Mouse (Mus musculus) embryonic facial prominence, embryonic 14.5 days (tissue): ENCODE data around the gene Ssh3. TPM values are rescaled to one million over a fixed set of nuclear protein-coding genes. Genes with fewer than 3 reads are reported as not detected.

ENCODE experiments used
- ATAC-seq: fragments of 200-750 bp; cut with Nextera tagmentation; 2 replicates; pipeline ENCODE4 v1.8.0; 2017; ENCODE audit warnings: low read depth, moderate number of reproducible peaks, moderate TSS enrichment
- DNase-seq: peaks from one replicate; pipeline ENCODE4 v3.0.0-alpha.2; 2015; ENCODE audit warnings: low spot score
- H3K27ac ChIP-seq: fragments of 300-500 bp; sonication (generic); replicated peaks from 2 replicates; pipeline ENCODE4 v1.5.1; 2014; ENCODE audit warnings: low read depth, mild to moderate bottlenecking, low read length, moderate library complexity
- H3K27me3 ChIP-seq: fragments of 300-500 bp; sonication (generic); replicated peaks from 2 replicates; pipeline ENCODE4 v1.6.1; 2014; ENCODE audit warnings: low read length; ENCODE audit not compliant: control insufficient read depth, insufficient read depth
- H3K36me3 ChIP-seq: fragments of 300-500 bp; sonication (generic); 2 replicates; pipeline ENCODE4 v1.6.1; 2014; ENCODE audit warnings: low read length, mixed read lengths; ENCODE audit not compliant: control insufficient read depth, insufficient read depth
- H3K4me1 ChIP-seq: fragments of 300-500 bp; sonication (generic); 2 replicates; pipeline ENCODE4 v1.6.1; 2014; ENCODE audit warnings: antibody characterized with exemption, low read length; ENCODE audit not compliant: control insufficient read depth, insufficient read depth
- H3K4me2 ChIP-seq: fragments of 300-500 bp; sonication (generic); 2 replicates; pipeline ENCODE4 v1.6.1; 2014; ENCODE audit warnings: low read depth, mild to moderate bottlenecking, low read length, moderate library complexity, mixed read lengths
- H3K4me3 ChIP-seq: fragments of 300-500 bp; sonication (generic); 2 replicates; pipeline ENCODE4 v1.5.1; 2014; ENCODE audit warnings: low read depth, mild to moderate bottlenecking, low read length
- H3K9ac ChIP-seq: fragments of 300-500 bp; sonication (generic); 2 replicates; pipeline ENCODE4 v1.6.1; 2014; ENCODE audit warnings: low read depth, mild to moderate bottlenecking, low read length, moderate library complexity, mixed read lengths
- H3K9me3 ChIP-seq: fragments of 300-500 bp; sonication (generic); 2 replicates; pipeline ENCODE4 v1.6.1; 2016; ENCODE audit warnings: low read length; ENCODE audit not compliant: control insufficient read depth
- WGBS: fragments of 180-500 bp; shearing (Covaris S2); extraction: QIAGEN DNeasy Blood & Tissue Kit; methylation state at CpG from one replicate; pipeline ENCODE4 v1.1.7; 2014; 5-methylcytosine and 5-hydroxymethylcytosine counted together
- polyA plus RNA-seq: library from polyadenylated mRNA; unstranded; fragments of >200 nt; fragmentation: Nextera tagmentation; extraction: Ambion mirVana; gene quantifications from 2 replicates; pipeline ENCODE4 v1.2.1, GENCODE M21; 2014

Gene Ssh3
- polyA plus RNA-seq, 1 experiment from 2014 or later, result 16.6 TPM

DNA sequence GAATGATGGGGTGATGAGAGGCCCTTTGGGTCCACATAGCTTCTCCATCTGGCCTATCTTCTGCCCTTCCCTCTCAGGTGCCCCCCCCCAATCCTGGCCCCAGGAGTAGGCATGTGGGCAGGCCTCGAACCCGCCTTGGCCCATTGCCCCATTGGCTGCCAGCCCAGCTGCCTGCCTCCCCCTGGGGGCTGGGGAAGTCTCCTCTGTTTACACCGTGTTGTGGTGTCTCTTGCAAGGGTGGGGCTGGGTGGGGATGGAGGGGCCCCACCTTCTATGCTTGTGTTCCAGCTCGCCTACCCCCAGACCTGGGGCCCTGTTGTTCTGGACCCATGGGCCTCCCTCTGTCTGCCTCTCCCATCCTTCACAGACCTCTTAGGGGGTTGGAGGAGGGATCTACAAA lies 48.6 kb downstream of the Ssh3 start:
- no peaks in the 10 kb centered on the region for H3K9me3 ChIP-seq
- 47% methylated on average over 4 of the region's 4 CpGs for WGBS
- H3K4me2 ChIP-seq, result peak overlapping the region; percentile 28
- peak overlapping the region; percentile 35; the same call in 1 of the 2 replicates for H3K9ac ChIP-seq
- H3K27me3 ChIP-seq, result no peaks in the 10 kb centered on the region
- DNase-seq, result no peak
- peak; percentile 47; the same call in 1 of the 2 replicates for ATAC-seq
- H3K4me1 ChIP-seq, result peaks cover 46% of the 10 kb centered on the region
- peak overlapping the region; percentile 57 for H3K27ac ChIP-seq
- H3K4me3 ChIP-seq, result no peak overlapping the region
- H3K36me3 ChIP-seq, result peaks cover 12% of the 10 kb centered on the region

GRCm38 (mm10) chr19:4219943-4220342 lies 49.0 kb downstream of the Ssh3 start:
- H3K4me3 ChIP-seq, result no peak overlapping the region
- H3K27ac ChIP-seq, result peak overlapping the region; percentile 57; the same call in 1 of the 2 replicates
- no peak for DNase-seq
- H3K36me3 ChIP-seq, result peaks cover 12% of the 10 kb centered on the region
- no peak for ATAC-seq
- peaks cover 46% of the 10 kb centered on the region for H3K4me1 ChIP-seq
- H3K4me2 ChIP-seq, result 0 out of 2 replicates have a peak overlapping the region, but pooled peaks have one; percentile 28
- WGBS, result 73% methylated on average over 6 of the region's 6 CpGs
- H3K9me3 ChIP-seq, result no peaks in the 10 kb centered on the region
- no peaks in the 10 kb centered on the region for H3K27me3 ChIP-seq
- H3K9ac ChIP-seq, result 0 out of 2 replicates have a peak overlapping the region, but pooled peaks have one; percentile 35

DNA sequence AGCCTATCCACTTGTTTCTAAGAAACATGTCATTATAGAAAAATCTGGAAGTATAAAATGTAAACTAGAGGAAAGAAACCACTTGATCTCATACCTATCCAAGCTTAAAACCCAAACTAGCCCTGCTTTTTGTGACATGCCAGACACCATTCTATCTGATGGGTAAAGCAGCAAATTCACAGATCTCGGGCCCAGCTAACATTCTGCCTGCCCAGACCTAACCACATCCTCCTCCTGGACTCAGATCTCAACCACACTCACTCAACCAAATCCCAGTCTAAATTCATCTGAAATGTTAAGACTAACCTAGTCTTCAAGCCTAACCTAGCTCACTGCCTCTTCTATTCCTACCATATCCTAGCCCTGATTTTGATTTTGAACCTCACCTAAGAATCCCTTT lies 50.2 kb downstream of the Ssh3 start:
- WGBS, result 61% methylated on average over 1 of the region's 1 CpGs
- H3K27ac ChIP-seq, result 0 out of 2 replicates have a peak overlapping the region, but pooled peaks have one; percentile 35
- no peaks in the 10 kb centered on the region for H3K9me3 ChIP-seq
- peaks cover 12% of the 10 kb centered on the region for H3K36me3 ChIP-seq
- no peak overlapping the region for H3K4me3 ChIP-seq
- H3K27me3 ChIP-seq, result no peaks in the 10 kb centered on the region
- no peak for DNase-seq
- H3K4me1 ChIP-seq, result peaks cover 49% of the 10 kb centered on the region
- H3K4me2 ChIP-seq, result no peak overlapping the region
- no peak for ATAC-seq
- H3K9ac ChIP-seq, result no peak overlapping the region

DNA sequence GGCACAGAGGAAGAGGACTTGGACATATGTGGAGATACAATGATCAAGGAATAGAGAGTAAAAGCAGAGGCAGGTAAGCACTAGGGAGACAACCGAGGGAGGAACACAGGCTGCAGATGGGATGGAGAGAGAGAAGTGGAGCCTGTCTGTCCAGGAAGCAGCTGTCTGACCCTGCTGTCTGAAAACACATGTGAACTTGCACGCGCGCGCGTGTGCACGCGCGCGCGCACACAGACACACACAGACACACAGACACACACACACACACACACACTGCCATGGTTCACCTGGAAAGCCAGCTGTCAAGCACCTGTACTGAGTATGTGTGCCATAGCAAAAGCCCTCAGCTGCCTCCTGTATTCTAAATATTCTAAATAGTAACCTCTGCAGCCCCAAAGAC lies 50.7 kb downstream of the Ssh3 start:
- WGBS, result 79% methylated on average over 11 of the region's 11 CpGs
- ATAC-seq (no peak), DNase-seq (no peak)
- Histone ChIP-seq H3K4me1 (peaks cover 54% of the 10 kb centered on the region), H3K9me3 (no peaks in the 10 kb centered on the region), H3K27me3 (no peaks in the 10 kb centered on the region), H3K4me3 (no peak overlapping the region), H3K4me2 (0 out of 2 replicates have a peak overlapping the region, but pooled peaks have one; percentile 84), H3K27ac (peak overlapping the region; percentile 42; the same call in 1 of the 2 replicates), H3K36me3 (peaks cover 12% of the 10 kb centered on the region), H3K9ac (no peak overlapping the region)

DNA sequence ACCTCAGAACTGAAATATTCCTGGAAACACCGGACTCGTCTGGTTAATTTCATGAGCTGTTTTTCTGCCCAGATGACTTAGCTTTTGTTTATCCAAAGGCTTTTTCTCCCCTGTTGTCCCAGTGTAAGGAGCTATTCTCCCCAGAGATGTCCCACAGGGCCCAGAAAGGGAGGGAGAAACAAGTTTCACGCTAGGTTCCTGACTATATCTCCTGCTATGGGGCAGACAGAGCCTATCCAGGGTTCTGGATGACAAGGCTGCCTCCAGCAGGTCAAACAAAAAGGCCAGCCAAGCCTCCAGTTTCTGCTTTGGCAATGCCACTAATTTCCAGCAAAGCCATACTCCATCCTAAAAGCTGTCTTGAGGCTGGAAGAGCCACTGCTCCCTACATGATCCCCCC lies 51.1 kb downstream of the Ssh3 start:
- Histone ChIP-seq H3K4me1 (peaks cover 59% of the 10 kb centered on the region), H3K9ac (no peak overlapping the region), H3K4me3 (no peak overlapping the region), H3K36me3 (peaks cover 12% of the 10 kb centered on the region), H3K9me3 (no peaks in the 10 kb centered on the region), H3K27ac (peak overlapping the region; percentile 69; the same call in 1 of the 2 replicates), H3K4me2 (peak overlapping the region; percentile 84; the same call in 1 of the 2 replicates), H3K27me3 (no peaks in the 10 kb centered on the region)
- no peak for ATAC-seq
- 32% methylated on average over 3 of the region's 3 CpGs for WGBS
- DNase-seq, result no peak

DNA sequence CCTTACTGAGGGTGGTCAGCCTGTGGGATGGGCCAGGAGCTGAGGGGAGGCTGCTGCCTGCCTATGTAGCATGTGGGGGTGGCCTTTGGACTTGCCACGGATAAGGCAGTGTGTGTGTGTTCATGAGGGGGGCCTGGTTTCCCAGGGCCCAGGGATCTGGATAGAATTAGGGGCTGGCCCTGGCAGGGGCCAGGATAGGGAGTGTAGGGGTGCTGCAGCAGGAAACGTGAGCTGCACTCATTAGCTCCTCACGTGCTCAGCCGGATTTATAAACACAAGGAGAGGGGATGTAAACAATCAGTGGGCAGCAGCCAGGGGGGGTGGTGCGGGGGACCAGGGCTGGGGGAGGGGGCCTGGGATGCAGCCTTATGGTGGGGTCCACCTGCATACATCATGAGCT lies 51.8 kb downstream of the Ssh3 start:
- Histone ChIP-seq H3K27ac (peak overlapping the region; percentile 69), H3K36me3 (peaks cover 8% of the 10 kb centered on the region), H3K27me3 (no peaks in the 10 kb centered on the region), H3K9me3 (no peaks in the 10 kb centered on the region), H3K4me1 (peaks cover 65% of the 10 kb centered on the region), H3K4me3 (peak overlapping the region; percentile 86; the same call in 1 of the 2 replicates), H3K9ac (peak overlapping the region; percentile 9; the same call in 1 of the 2 replicates), H3K4me2 (peak overlapping the region; percentile 84)
- DNase-seq (peak; percentile 66), ATAC-seq (no peak)
- WGBS, result 12% methylated on average over 5 of the region's 5 CpGs

DNA sequence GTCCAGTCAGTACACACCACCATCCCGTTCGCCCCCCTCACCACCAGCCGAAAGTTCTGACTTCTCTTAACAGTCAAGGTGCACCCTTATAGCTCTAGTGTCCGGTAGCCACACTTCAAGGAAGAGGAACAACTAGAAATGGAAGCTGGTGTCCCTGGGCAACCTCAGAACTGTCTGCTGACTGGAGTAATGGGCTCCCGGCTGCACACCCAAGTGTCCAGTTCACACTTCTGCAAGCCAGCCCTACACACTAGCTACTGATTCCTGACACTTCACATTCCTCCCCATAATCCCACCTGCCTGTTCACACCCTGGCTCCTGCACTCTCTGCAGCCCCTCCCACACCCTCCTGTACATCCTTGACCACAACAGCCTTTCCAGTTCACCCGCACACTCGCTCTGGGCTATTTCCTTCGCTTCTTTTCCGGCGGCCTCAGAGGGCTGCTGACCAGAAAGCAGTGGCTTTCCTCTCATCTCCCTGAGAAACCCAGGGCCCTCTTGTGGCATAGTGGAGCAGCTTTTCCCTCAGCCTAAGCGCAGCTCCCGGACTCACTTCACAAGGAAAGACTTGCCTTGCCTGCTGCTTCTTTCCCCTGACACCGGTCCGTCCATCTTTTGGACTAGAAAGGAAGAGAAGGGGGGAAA lies 52.8 kb downstream of the Ssh3 start:
- WGBS, result 22% methylated on average over 14 of the region's 14 CpGs
- Histone ChIP-seq H3K27me3 (no peaks in the 10 kb centered on the region), H3K36me3 (peaks cover under 1% of the 10 kb centered on the region; the same call in 1 of the 2 replicates), H3K4me2 (peak overlapping the region; percentile 84), H3K27ac (peak overlapping the region; percentile 56), H3K9ac (peak overlapping the region; percentile 48), H3K4me1 (peaks cover 63% of the 10 kb centered on the region), H3K4me3 (peak overlapping the region; percentile 86), H3K9me3 (no peaks in the 10 kb centered on the region)
- ATAC-seq (no peak), DNase-seq (peak; percentile 50)

- WGBS, result 3% methylated on average over 13 of the region's 21 CpGs
- peak overlapping the region; percentile 86 for H3K4me3 ChIP-seq
- no peaks in the 10 kb centered on the region for H3K27me3 ChIP-seq
- peak overlapping the region; percentile 84 for H3K4me2 ChIP-seq
- no peak for ATAC-seq
- H3K36me3 ChIP-seq, result no peaks in the 10 kb centered on the region
- no peak for DNase-seq
- H3K9ac ChIP-seq, result peak overlapping the region; percentile 92
- H3K4me1 ChIP-seq, result peaks cover 56% of the 10 kb centered on the region
- H3K27ac ChIP-seq, result peak overlapping the region; percentile 95
- H3K9me3 ChIP-seq, result no peaks in the 10 kb centered on the region
Observed at GRCm38 (mm10) chr19:4215451-4215840, 53.5 kb downstream of the Ssh3 start.
